Mouse (Mus musculus): ENCODE data around the gene 1700001C19Rik. TPM values are rescaled to one million over a fixed set of nuclear protein-coding genes. Genes with fewer than 3 reads are reported as not detected.
"Not testable (repeated sequence)": the region's sequence is repeated elsewhere in the genome, so short reads cannot be mapped to it uniquely, and the experiment has no call there.

Gene 1700001C19Rik
- polyA plus RNA-seq, 1 experiment from 2014 or later: 0.66 TPM

DNA sequence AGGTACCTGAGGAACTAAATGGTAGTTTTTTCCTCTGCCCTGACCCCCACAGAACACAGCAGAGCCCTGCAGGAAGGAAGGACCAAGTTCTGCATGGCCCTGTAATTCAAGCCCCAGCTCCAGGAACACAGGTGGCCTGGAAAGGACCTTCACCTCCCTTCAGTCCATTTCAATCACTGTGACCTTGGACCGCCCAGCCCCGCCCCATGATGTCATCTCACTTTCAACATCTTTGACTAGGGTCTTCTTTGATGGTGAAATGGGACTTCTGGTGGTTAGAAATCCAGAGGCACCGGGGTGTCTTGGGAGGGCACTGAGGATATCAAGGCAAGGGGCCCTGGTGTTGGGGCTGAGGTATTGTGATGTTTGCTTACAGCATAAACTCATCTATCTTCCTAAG is 15.6 kb downstream of the 1700001C19Rik start:
- Histone ChIP-seq H3K9me3 (no peaks in the 10 kb centered on the region), H3K4me1 (replicated peaks) (no peaks in the 10 kb centered on the region), H3K27ac (replicated peaks) (no peak overlapping the region), H3K27me3 (no peaks in the 10 kb centered on the region), H3K4me2 (no peak overlapping the region), H3K4me3 (no peak overlapping the region), H3K36me3 (no peaks in the 10 kb centered on the region), H3K9ac (no peak overlapping the region)
- ATAC-seq (ENCODE audit: low read depth): no peak
- 73% methylated on average over 3 of the region's 3 CpGs for WGBS

DNA sequence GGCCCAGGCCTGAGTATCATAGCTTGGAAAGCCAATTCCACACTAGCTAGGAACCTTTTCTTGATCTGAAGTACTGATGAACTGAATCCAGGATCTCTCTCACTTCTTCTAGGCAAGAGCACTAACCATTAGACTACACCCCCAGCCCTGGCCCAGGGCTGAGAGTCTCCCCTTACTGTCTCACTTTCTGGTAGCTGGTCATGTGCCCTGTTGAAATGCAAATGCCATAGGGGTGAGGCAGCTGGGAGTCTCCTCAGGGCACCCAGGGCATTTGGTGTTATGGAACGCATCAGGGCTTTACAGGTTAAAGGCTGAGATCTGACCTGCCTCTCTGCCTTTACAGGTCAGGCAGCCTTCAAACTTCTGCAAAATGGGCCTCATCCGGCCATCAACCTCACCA is 17.0 kb downstream of the 1700001C19Rik start:
- WGBS: 77% methylated on average over 2 of the region's 2 CpGs
- no peak overlapping the region for H3K9ac ChIP-seq
- H3K27ac ChIP-seq (replicated peaks): no peak overlapping the region
- no peaks in the 10 kb centered on the region for H3K27me3 ChIP-seq
- no peaks in the 10 kb centered on the region for H3K4me1 ChIP-seq (replicated peaks)
- no peaks in the 10 kb centered on the region for H3K36me3 ChIP-seq
- H3K4me2 ChIP-seq: no peak overlapping the region
- no peak overlapping the region for H3K4me3 ChIP-seq
- no peak for ATAC-seq (ENCODE audit: low read depth)
- H3K9me3 ChIP-seq: no peaks in the 10 kb centered on the region

DNA sequence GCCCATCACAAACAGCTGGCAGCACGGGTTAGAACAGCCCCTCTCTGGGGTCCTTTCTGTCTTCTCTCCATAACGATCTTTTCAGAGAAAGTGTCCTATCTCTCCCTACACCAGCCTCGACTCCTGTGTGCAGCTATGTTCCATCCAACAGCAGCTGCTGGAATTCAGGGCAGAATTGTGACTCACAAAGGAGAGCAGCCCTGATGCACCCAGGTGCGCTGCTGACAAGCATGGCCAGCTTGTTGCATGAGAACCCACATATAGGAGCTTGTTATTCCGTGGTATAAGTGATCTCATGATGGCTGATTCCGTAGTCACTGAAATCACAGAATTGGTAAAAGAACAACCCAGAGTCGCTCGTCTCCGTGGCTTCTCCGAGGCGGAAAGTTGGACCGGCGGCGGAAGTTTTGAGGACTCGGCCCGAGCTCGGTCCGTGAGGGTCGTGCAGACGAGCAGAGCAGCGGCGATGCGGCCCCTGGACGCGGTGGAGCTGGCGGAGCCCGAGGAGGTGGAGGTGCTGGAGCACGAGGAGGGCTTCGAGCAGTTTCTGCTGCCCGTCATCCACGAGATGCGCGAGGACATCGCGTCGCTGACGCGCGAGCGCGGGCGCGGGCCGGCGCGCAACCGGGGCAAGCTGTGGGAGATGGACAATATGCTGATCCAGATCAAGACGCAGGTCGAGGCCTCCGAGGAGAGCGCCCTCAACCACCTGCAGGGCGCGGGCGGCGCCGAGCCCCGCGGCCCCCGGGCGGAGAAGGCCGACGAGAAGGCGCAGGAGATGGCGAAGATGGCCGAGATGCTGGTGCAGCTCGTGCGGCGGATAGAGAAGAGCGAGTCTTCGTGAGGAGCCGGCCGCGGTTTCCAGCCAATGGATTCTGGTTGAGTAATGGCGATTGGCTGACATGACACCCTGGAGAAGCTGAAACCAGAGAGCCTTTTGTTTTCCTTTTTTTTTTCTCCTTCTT is 27.0 kb downstream of the 1700001C19Rik start:
- not testable (repeated sequence) for H3K36me3 ChIP-seq; H3K27ac ChIP-seq (replicated peaks); H3K4me1 ChIP-seq (replicated peaks); H3K9me3 ChIP-seq
- Histone ChIP-seq H3K27me3 (peaks cover 59% of the 10 kb centered on the region), H3K9ac (peak overlapping the region; percentile 43), H3K4me3 (peak overlapping the region; percentile 36), H3K4me2 (peak overlapping the region; percentile 58)
- ATAC-seq (ENCODE audit: low read depth): peak; percentile 47
- 4% methylated on average over 74 of the region's 74 CpGs for WGBS

DNA sequence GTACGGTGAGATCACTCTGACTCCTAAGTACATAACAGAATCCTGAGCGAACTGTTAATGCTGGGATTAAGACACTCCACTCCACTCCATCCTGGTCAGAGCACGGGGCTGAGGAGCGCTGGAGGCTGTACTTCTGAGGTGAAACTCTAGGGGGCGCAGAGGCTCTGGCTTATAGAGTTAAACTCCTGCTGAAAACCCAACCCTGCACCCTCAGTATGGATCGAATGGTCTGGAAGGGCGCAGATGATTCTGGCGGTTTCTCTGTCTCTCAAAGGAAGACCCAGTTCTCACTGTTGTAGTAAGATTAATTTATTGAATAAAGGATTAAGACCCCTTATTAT is 28.6 kb downstream of the 1700001C19Rik start:
- WGBS: 23% methylated on average over 8 of the region's 8 CpGs
- peaks cover 7% of the 10 kb centered on the region for H3K4me1 ChIP-seq (replicated peaks)
- H3K27ac ChIP-seq (replicated peaks): no peak overlapping the region
- H3K9ac ChIP-seq: no peak overlapping the region
- peaks cover 61% of the 10 kb centered on the region for H3K27me3 ChIP-seq
- no peaks in the 10 kb centered on the region for H3K36me3 ChIP-seq
- ATAC-seq (ENCODE audit: low read depth): no peak
- H3K4me3 ChIP-seq: no peak overlapping the region
- no peak overlapping the region for H3K4me2 ChIP-seq
- H3K9me3 ChIP-seq: no peaks in the 10 kb centered on the region

DNA sequence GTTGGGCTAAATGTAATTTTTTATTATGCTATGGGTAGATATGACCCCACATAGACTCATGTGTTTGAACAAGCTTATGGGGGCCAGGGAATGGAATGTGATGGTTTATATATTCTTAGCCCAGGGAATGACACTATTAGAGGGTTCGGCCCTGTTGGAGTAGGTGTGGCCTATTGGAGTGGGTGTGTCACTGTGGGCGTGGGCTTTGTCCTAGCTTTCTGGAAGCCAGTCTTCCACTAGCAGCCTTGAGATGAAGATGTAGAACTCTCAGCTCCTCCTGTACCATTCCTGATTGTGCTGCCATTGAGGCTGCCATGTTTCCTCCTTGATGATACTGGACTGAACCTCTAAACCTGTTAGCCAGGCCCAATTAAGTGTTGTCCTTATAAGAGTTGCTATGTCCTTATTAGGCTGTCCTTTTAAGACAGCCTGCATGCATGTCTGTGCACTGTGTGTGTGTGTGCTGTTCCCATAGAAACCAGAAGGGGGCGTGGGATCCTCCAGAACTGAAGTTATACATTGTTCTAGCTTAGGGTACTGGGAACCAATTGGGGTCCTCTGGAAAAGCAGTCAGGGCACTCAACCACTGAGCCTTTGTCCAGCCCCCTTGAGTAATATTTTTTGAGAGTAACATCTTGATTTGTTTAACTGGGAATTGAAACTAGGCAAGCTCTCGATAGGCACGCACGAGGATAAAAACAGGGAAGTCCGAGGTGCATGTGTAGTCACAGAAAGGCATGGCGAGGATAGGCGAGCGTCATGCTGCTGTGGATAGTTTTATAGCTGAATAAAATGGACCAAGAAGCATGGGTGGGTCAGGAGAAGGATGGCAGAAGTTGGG is 29.2 kb downstream of the 1700001C19Rik start:
- H3K36me3 ChIP-seq: no peaks in the 10 kb centered on the region
- no peak overlapping the region for H3K4me2 ChIP-seq
- peaks cover 56% of the 10 kb centered on the region for H3K27me3 ChIP-seq
- no peak overlapping the region for H3K9ac ChIP-seq
- no peak overlapping the region for H3K27ac ChIP-seq (replicated peaks)
- no peak for ATAC-seq (ENCODE audit: low read depth)
- no peak overlapping the region for H3K4me3 ChIP-seq
- H3K4me1 ChIP-seq (replicated peaks): peaks cover 7% of the 10 kb centered on the region
- H3K9me3 ChIP-seq: no peaks in the 10 kb centered on the region
- 72% methylated on average over 10 of the region's 10 CpGs for WGBS

DNA sequence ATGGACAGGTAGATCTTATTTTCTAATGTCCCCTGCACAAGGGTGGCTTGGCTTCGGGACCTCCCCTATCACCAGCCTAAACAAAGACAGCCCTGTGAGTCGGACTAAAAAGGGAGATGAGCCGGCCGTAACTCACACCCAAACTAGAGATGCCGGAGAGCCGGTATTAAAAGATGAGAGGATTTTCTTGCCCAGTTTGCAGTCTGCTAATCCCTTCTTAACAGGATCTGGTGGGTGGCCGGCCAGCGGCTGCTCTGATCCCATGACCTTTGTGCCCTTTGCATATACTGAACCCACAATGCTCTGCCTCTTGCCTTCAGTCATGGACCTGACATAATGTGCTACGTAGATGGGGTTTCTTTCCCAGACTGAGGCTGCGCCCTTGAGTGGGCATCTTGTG is 36.7 kb downstream of the 1700001C19Rik start, which contains the start of gene Guca1a:
Gene Guca1a (minus strand): TSS at position 134 of the 400 bp plus-strand sequence.
- Histone ChIP-seq H3K27me3 (peaks cover 23% of the 10 kb centered on the region), H3K4me3 (no peak within 1 kb of the TSS), H3K9me3 (no peaks in the 10 kb centered on the region), H3K9ac (no peak within 1 kb of the TSS), H3K36me3 (no peaks in the 10 kb centered on the region), H3K4me1 (replicated peaks) (peaks cover 4% of the 10 kb centered on the region), H3K4me2 (no peak within 1 kb of the TSS), H3K27ac (replicated peaks) (no peak within 1 kb of the TSS)
- ATAC-seq (ENCODE audit: low read depth): no peak
- 67% methylated on average over 10 of the region's 10 CpGs for WGBS

DNA sequence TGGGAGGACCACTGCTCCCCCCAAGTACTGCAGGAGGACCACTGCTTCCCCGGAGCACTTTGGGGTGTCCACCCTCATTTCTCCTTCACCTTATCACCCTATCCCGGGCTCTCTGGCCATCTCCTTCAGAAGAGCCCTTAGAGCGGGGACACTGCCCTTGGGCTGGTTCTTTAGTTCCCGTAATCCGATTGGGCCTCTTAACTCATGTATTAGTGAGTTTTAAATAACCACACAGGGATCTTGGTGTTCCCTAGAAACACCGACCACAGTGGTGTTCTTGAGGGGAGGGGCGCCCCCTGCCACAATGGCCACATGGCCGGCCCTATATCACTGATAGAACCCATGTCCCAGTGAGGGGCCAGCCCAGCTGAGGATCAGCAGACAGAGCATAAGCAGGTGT is 38.1 kb downstream of the 1700001C19Rik start:
- 90% methylated on average over 8 of the region's 8 CpGs for WGBS
- no peak overlapping the region for H3K4me2 ChIP-seq
- H3K27ac ChIP-seq (replicated peaks): no peak overlapping the region
- H3K36me3 ChIP-seq: no peaks in the 10 kb centered on the region
- H3K9me3 ChIP-seq: no peaks in the 10 kb centered on the region
- H3K4me3 ChIP-seq: no peak overlapping the region
- ATAC-seq (ENCODE audit: low read depth): no peak
- peaks cover 13% of the 10 kb centered on the region for H3K4me1 ChIP-seq (replicated peaks)
- no peak overlapping the region for H3K9ac ChIP-seq
- H3K27me3 ChIP-seq: peaks cover 30% of the 10 kb centered on the region

DNA sequence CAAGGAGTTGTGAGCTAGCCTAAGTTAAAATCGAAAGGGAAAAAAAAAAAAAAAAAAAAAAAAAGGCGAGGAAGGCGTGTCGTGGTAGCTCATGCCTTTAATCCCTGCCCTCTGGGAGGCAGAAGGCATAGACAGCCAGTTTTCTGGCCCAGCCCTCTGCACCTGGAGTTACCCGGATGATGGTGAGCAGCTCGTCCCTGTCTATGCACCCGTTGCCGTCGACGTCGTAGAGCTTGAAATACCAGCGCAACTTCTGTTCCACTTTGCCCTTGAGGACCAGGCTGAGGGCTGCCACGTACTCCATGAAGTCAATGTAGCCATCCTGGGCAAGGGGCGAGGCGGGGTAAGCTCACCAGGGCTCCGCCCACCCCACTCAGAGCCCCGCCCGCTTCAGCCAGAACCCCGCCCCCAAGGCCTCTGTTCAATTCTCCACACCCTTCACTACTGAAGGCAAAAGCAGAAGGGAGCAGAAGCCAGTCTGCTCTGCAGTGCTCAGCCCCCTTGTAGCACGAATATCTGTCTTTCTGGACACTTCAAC is 41.7 kb downstream of the 1700001C19Rik start:
- H3K4me1 ChIP-seq (replicated peaks): peaks cover 13% of the 10 kb centered on the region
- no peaks in the 10 kb centered on the region for H3K36me3 ChIP-seq
- H3K27me3 ChIP-seq: peaks cover 33% of the 10 kb centered on the region
- H3K27ac ChIP-seq (replicated peaks): no peak overlapping the region
- ATAC-seq (ENCODE audit: low read depth): peak; percentile 56
- H3K9me3 ChIP-seq: no peaks in the 10 kb centered on the region
- H3K4me2 ChIP-seq: peak overlapping the region; percentile 48
- WGBS: 3% methylated on average over 20 of the region's 20 CpGs
- H3K4me3 ChIP-seq: peak overlapping the region; percentile 22
- no peak overlapping the region for H3K9ac ChIP-seq

GRCm38 (mm10) chr17:47394223-47394869 is 42.8 kb downstream of the 1700001C19Rik start:
- WGBS: 19% methylated on average over 24 of the region's 24 CpGs
- Histone ChIP-seq H3K36me3 (no peaks in the 10 kb centered on the region), H3K9me3 (no peaks in the 10 kb centered on the region), H3K4me3 (peak overlapping the region; percentile 14; the same call in 1 of the 2 replicates), H3K9ac (peak overlapping the region; percentile 47), H3K4me2 (peak overlapping the region; percentile 48), H3K27me3 (peaks cover 33% of the 10 kb centered on the region), H3K27ac (replicated peaks) (no peak overlapping the region), H3K4me1 (replicated peaks) (peaks cover 13% of the 10 kb centered on the region)
- 0 out of 2 replicates have a peak, but pooled peaks have one; percentile 2 for ATAC-seq (ENCODE audit: low read depth)

- Histone ChIP-seq H3K27me3 (no peaks in the 10 kb centered on the region), H3K9ac (no peak overlapping the region), H3K9me3 (no peaks in the 10 kb centered on the region), H3K27ac (replicated peaks) (no peak overlapping the region), H3K4me2 (no peak overlapping the region), H3K4me3 (no peak overlapping the region), H3K36me3 (peaks cover 1% of the 10 kb centered on the region; the same call in 1 of the 2 replicates), H3K4me1 (replicated peaks) (no peaks in the 10 kb centered on the region)
- ATAC-seq (ENCODE audit: low read depth): no peak
- WGBS: 71% methylated on average over 4 of the region's 4 CpGs
These were observed 50.5 kb downstream of the 1700001C19Rik start for GRCm38 (mm10) chr17:47386649-47387048.

DNA sequence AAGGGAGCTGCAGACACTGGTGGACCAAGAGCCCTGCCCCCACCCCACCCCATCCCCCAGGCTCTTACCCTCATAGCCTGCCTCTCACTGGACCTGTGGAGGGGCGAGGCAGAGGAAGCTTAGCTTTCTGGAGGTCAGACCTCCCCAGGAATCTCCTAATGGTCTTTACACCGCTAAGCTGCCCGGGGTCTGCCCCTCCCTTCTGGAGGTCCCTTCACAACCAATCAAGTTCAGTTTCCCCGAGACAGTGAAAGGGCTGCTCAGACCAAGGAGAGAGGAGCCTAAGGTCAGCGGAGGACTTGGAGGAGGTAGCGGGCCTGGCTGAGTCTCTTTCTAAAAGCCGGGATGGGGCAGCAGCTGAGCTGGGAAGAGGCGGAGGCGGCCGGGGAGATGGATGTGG is 52.0 kb downstream of the 1700001C19Rik start, which contains the start of gene Guca1b:
Gene Guca1b (plus strand): TSS at position 249 of the 400 bp plus-strand sequence.
- Histone ChIP-seq H3K27ac (replicated peaks) (no peak within 1 kb of the TSS), H3K4me2 (no peak within 1 kb of the TSS), H3K4me1 (replicated peaks) (no peaks in the 10 kb centered on the region), H3K4me3 (no peak within 1 kb of the TSS), H3K27me3 (no peaks in the 10 kb centered on the region), H3K9ac (no peak within 1 kb of the TSS), H3K36me3 (peaks cover 16% of the 10 kb centered on the region), H3K9me3 (no peaks in the 10 kb centered on the region)
- WGBS: 39% methylated on average over 10 of the region's 10 CpGs
- ATAC-seq (ENCODE audit: low read depth): no peak

Data from neural tube, embryonic 13.5 days (tissue).